Mouse (Mus musculus) liver, postnatal 0 days (tissue): ENCODE results near the gene Itga8.

Experiments used
- CTCF ChIP-seq: sonication (generic); IDR thresholded peaks from 2 replicates; pipeline ENCODE4 v1.5.1; 2016; ENCODE audit warnings: antibody characterized with exemption, low read depth
- EP300 ChIP-seq: IDR thresholded peaks from 2 replicates; pipeline ENCODE4 v1.6.1; 2016; ENCODE audit warnings: antibody characterized with exemption, low read depth, mild to moderate bottlenecking

DNA sequence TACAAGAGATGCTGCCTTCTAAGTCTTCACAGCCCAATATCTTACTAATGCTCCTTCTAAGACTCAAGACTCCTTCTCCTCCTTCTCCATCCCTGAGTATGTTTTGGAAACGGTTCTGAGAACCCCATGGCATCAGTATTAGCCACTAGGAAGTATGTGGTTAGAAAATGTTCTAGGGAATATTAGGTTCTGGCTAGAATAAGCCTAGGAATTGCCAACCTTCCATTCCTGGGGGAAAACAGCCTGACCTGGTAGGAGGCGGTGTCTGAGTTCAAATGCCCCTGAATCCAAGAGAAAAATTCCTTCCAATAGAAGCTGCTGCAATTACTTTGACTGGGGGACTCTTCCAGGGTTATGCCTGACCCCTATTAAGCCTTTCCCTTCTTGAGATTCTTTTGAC is 24.1 kb upstream of the Itga8 start:
- TF ChIP-seq CTCF (no peak), EP300 (no peak)
